Mouse (Mus musculus) left cerebral cortex, adult 2 months (tissue): ENCODE results near the gene Zfp207. TPM values are rescaled to one million over a fixed set of nuclear protein-coding genes. Genes with fewer than 3 reads are reported as not detected.

Source experiments
- DNase-seq, 2 experiments: peaks; one replicate each; pipeline ENCODE4 v3.0.0; 2021 to 2022; ENCODE audit warnings: low spot score in 2 of 2, mixed read lengths in 1 of 2; ENCODE audit errors: extremely low spot score in 1 of 2
- H3K27ac ChIP-seq: fragments of 200-600 bp; 2 replicates; pipeline ENCODE4 v1.8.1; 2022
- H3K4me3 ChIP-seq: fragments of 200-600 bp; 2 replicates; pipeline ENCODE4 v1.8.1; 2022
- CTCF ChIP-seq: fragments of 200-600 bp; IDR thresholded peaks from 2 replicates; pipeline ENCODE4 v1.8.1; 2022; ENCODE audit warnings: antibody characterized with exemption, mild to moderate bottlenecking, moderate library complexity
- intact Hi-C: fragments of 180-260 bp; cut with DNase I; formaldehyde crosslinking; loops from one replicate; pipeline ENCODE4 v1.15.1; 2025
- total RNA-seq, 2 experiments: library from RNA; stranded (reverse); gene quantifications; 2 replicates each; pipeline ENCODE4 v1.2.3; 2021

Zfp207 gene
- total RNA-seq, 2 experiments from 2014 or later, result 132 to 135 TPM

GRCm38 (mm10) chr11:80452242-80452641, 69.2 kb downstream of the Zfp207 start:
- intact Hi-C loops, result no loop called here
- H3K4me3 ChIP-seq, result no peak overlapping the region
- no peak overlapping the region for H3K27ac ChIP-seq
- no peak for TF ChIP-seq CTCF
- DNase-seq, result no peak

- no peak for TF ChIP-seq CTCF
- Histone ChIP-seq H3K27ac (no peak overlapping the region), H3K4me3 (no peak overlapping the region)
- no peak for DNase-seq
- intact Hi-C loops, result no loop called here
Observed at GRCm38 (mm10) chr11:80453198-80453597, 70.1 kb downstream of the Zfp207 start.

Other genes with a start within 250 kb of the Zfp207 start
- gene Tefm, start 241.1 kb upstream of the Zfp207 start, total RNA-seq, result 10 to 100 TPM in 1 of 2 experiments, 1 to 10 TPM in 1; 8.0 to 10.6 TPM
- gene Adap2, start 229.2 kb upstream of the Zfp207 start, total RNA-seq, result 1 to 10 TPM; 6.2 to 9.0 TPM
- gene Rnf135, start 199.4 kb upstream of the Zfp207 start, total RNA-seq, result 1 to 10 TPM; 3.5 to 3.7 TPM
- 10 to 100 TPM; 70.0 to 70.1 TPM for gene Rhot1, start 174.3 kb upstream of the Zfp207 start, total RNA-seq
- gene Rhbdl3, start 82.4 kb upstream of the Zfp207 start, total RNA-seq, result 10 to 100 TPM; 22.9 to 27.7 TPM
- 10 to 100 TPM; 47.8 to 51.7 TPM for gene 5730455P16Rik, start 5.2 kb upstream of the Zfp207 start, total RNA-seq
- 100 to 1,000 TPM; 102 to 103 TPM for gene Psmd11, start 45.3 kb downstream of the Zfp207 start, total RNA-seq
- 100 to 1,000 TPM; 329 to 334 TPM for gene Cdk5r1, start 93.7 kb downstream of the Zfp207 start, total RNA-seq